Mouse (Mus musculus): ENCODE measurements around the gene Gm20716. TPM values are rescaled to one million over a fixed set of nuclear protein-coding genes. Genes with fewer than 3 reads are reported as not detected.

Gm20716 gene
- polyA plus RNA-seq, 1 experiment from 2014 or later: 8.3 TPM

DNA sequence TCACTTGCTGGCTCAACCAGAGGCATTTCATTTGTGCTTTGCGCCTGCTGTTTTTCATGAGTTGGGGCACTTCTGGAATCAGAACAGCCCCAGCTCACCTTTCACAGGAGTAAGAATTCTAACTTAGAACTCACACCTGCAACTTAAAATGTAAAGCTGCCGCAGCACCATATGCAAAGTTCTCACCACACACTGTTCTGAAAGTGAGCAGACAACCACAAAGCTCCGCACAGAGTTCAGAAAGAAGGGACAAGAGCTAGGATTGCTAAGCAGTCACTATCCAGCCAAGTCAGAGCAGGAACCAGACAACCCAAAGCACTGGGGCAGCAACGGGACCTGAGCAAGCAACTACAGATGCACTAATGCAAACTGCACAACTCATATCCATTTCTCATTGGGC is 30.7 kb downstream of the Gm20716 start:
- Histone ChIP-seq H3K27me3 (ENCODE audit: insufficient read depth, low read length) (no peaks in the 10 kb centered on the region), H3K36me3 (ENCODE audit: insufficient read depth, low read length) (peaks cover 16% of the 10 kb centered on the region; the same call in 1 of the 2 replicates), H3K9ac (ENCODE audit: low read depth, low read length) (no peak overlapping the region), H3K4me1 (replicated peaks; ENCODE audit: insufficient read depth, low read length) (peaks cover 13% of the 10 kb centered on the region), H3K27ac (no peak overlapping the region), H3K9me3 (replicated peaks; ENCODE audit: low read length) (no peaks in the 10 kb centered on the region), H3K4me3 (replicated peaks; ENCODE audit: low read depth, low read length) (no peak overlapping the region), H3K4me2 (ENCODE audit: low read length) (no peak overlapping the region; the same call in 1 of the 2 replicates)
- no peak for DNase-seq (ENCODE audit: low spot score)
- WGBS: 75% methylated on average over 4 of the region's 4 CpGs
- ATAC-seq (replicated peaks; ENCODE audit: low FRiP score, low read depth): no peak
- TF ChIP-seq CTCF (IDR thresholded peaks at IDR 0.05; ENCODE audit: low read depth): no peak

DNA sequence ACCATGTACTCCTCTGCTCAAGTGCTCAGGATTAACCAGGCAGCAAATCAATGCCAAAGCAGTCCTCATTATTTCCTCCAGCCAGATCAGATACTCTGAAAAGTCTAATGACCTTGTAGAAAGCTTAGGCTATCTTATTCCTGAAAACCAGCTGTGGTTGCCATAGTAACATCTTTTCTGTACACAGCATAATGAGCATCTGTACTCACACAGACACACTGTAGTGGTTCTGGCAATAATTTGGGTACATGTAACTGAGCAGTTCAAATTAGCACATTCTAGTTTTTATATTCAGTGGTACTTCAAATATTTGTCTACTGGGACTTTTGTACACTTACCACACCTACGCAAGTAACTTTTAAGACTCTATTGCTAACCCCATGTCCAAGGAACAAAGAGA is 31.7 kb downstream of the Gm20716 start:
- Histone ChIP-seq H3K9me3 (replicated peaks; ENCODE audit: low read length) (no peaks in the 10 kb centered on the region), H3K27me3 (ENCODE audit: insufficient read depth, low read length) (no peaks in the 10 kb centered on the region), H3K9ac (ENCODE audit: low read depth, low read length) (no peak overlapping the region), H3K27ac (no peak overlapping the region), H3K4me2 (ENCODE audit: low read length) (no peak overlapping the region), H3K4me3 (replicated peaks; ENCODE audit: low read depth, low read length) (no peak overlapping the region), H3K36me3 (ENCODE audit: insufficient read depth, low read length) (peaks cover 16% of the 10 kb centered on the region; the same call in 1 of the 2 replicates), H3K4me1 (replicated peaks; ENCODE audit: insufficient read depth, low read length) (peaks cover 10% of the 10 kb centered on the region; the same call in 1 of the 2 replicates)
- TF ChIP-seq CTCF (IDR thresholded peaks at IDR 0.05; ENCODE audit: low read depth): no peak
- DNase-seq (ENCODE audit: low spot score) (peak; percentile 16), ATAC-seq (replicated peaks; ENCODE audit: low FRiP score, low read depth) (no peak)
- 86% methylated on average over 1 of the region's 1 CpGs for WGBS

DNA sequence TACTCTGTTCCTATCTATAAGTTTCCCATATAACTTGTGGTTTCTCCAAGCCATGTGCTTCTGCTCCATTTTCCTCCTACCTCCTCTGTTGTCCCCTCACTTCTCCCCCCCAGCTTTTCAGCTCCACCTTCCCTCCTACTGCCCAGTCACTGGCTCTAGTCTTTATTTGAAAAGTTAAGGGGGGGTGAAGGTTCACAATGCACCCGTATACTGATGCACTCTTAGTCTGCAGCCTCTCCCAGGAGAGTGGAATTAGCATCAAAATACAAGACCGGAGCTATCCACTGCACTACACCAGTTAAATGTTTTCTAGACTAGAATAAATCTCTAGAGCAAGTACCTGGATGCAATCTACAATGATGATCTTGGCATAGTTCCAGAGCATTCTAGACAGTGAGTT is 34.4 kb downstream of the Gm20716 start:
- 41% methylated on average over 2 of the region's 2 CpGs for WGBS
- H3K36me3 ChIP-seq (ENCODE audit: insufficient read depth, low read length): peaks cover 16% of the 10 kb centered on the region; the same call in 1 of the 2 replicates
- no peak overlapping the region for H3K4me2 ChIP-seq (ENCODE audit: low read length)
- no peak for TF ChIP-seq CTCF (IDR thresholded peaks at IDR 0.05; ENCODE audit: low read depth)
- H3K9ac ChIP-seq (ENCODE audit: low read depth, low read length): no peak overlapping the region
- peaks cover 12% of the 10 kb centered on the region; the same call in 1 of the 2 replicates for H3K4me1 ChIP-seq (replicated peaks; ENCODE audit: insufficient read depth, low read length)
- H3K4me3 ChIP-seq (replicated peaks; ENCODE audit: low read depth, low read length): no peak overlapping the region
- no peaks in the 10 kb centered on the region for H3K27me3 ChIP-seq (ENCODE audit: insufficient read depth, low read length)
- ATAC-seq (replicated peaks; ENCODE audit: low FRiP score, low read depth) (no peak), DNase-seq (ENCODE audit: low spot score) (no peak)
- no peak overlapping the region for H3K27ac ChIP-seq
- no peaks in the 10 kb centered on the region for H3K9me3 ChIP-seq (replicated peaks; ENCODE audit: low read length)

DNA sequence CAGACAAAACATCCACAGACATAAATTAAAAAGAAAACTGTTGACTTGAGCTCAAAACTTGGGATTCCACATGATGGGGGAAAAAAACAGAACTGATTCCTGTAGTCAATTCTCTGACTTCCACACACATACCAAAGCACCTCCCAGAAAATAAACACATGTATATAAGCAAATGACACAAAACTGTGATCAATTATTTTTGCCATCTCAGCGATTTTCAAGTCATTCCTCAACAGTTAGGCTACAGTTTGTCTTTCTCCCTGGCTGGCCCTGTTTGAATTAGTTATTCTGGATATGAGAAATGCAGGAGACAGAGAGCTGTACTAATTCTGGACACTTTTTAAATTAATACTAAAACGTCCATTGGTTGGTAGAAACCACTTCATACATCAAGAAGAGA is 36.5 kb downstream of the Gm20716 start:
- no peak overlapping the region for H3K4me2 ChIP-seq (ENCODE audit: low read length)
- no peaks in the 10 kb centered on the region for H3K27me3 ChIP-seq (ENCODE audit: insufficient read depth, low read length)
- H3K9me3 ChIP-seq (replicated peaks; ENCODE audit: low read length): no peaks in the 10 kb centered on the region
- peaks cover 14% of the 10 kb centered on the region for H3K4me1 ChIP-seq (replicated peaks; ENCODE audit: insufficient read depth, low read length)
- DNase-seq (ENCODE audit: low spot score) (no peak), ATAC-seq (replicated peaks; ENCODE audit: low FRiP score, low read depth) (no peak)
- H3K27ac ChIP-seq: no peak overlapping the region
- TF ChIP-seq CTCF (IDR thresholded peaks at IDR 0.05; ENCODE audit: low read depth): no peak
- no peak overlapping the region for H3K4me3 ChIP-seq (replicated peaks; ENCODE audit: low read depth, low read length)
- H3K9ac ChIP-seq (ENCODE audit: low read depth, low read length): no peak overlapping the region
- WGBS: 66% methylated on average over 2 of the region's 2 CpGs
- peaks cover 15% of the 10 kb centered on the region; the same call in 1 of the 2 replicates for H3K36me3 ChIP-seq (ENCODE audit: insufficient read depth, low read length)

DNA sequence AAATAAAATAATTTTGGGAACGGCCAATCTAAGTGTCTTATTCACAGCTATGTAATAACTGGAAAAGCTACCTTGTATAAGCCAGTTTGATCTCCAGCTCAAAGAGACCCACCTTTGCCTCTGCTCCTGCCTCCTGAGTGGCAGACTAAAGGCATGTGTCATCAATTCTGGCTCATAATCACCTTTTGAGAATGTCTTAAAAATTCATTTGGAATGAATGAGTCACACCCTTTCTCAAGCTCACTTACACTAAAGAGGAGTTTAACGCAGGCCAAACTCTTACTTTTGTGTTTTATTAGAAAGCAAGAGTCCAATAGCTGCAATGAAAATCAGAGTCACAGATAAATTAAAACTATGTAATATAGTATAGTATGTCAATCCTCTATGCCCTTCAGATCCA is 38.3 kb downstream of the Gm20716 start:
- Histone ChIP-seq H3K27ac (no peak overlapping the region), H3K27me3 (ENCODE audit: insufficient read depth, low read length) (no peaks in the 10 kb centered on the region), H3K9me3 (replicated peaks; ENCODE audit: low read length) (no peaks in the 10 kb centered on the region), H3K9ac (ENCODE audit: low read depth, low read length) (no peak overlapping the region), H3K4me2 (ENCODE audit: low read length) (no peak overlapping the region), H3K36me3 (ENCODE audit: insufficient read depth, low read length) (peaks cover 13% of the 10 kb centered on the region), H3K4me1 (replicated peaks; ENCODE audit: insufficient read depth, low read length) (peaks cover 11% of the 10 kb centered on the region), H3K4me3 (replicated peaks; ENCODE audit: low read depth, low read length) (no peak overlapping the region)
- no peak for ATAC-seq (replicated peaks; ENCODE audit: low FRiP score, low read depth)
- no peak for DNase-seq (ENCODE audit: low spot score)
- no peak for TF ChIP-seq CTCF (IDR thresholded peaks at IDR 0.05; ENCODE audit: low read depth)
- WGBS: 85% methylated on average over 2 of the region's 2 CpGs

DNA sequence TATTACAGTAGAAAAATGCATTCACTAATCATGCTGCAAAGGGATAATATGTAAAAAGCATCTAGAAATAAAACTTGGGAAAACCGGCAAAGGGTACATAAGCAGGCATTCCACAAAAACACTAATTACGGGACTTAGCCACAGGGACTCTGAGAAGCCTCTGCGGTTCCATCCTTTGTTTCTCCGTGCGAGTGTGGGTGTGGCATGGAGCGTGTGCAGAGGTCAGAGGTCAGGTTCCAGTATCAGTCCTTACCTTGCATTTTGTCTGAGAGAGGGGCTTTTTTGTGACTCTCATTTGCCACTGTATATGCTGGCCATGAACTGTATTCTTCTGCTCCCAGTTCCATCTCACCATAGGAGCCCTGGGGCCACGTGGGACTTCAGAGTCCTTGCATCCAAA is 54.2 kb downstream of the Gm20716 start:
- no peak overlapping the region for H3K4me3 ChIP-seq (replicated peaks; ENCODE audit: low read depth, low read length)
- peaks cover 10% of the 10 kb centered on the region for H3K36me3 ChIP-seq (ENCODE audit: insufficient read depth, low read length)
- H3K9ac ChIP-seq (ENCODE audit: low read depth, low read length): no peak overlapping the region
- H3K9me3 ChIP-seq (replicated peaks; ENCODE audit: low read length): no peaks in the 10 kb centered on the region
- no peak overlapping the region for H3K27ac ChIP-seq
- no peak for TF ChIP-seq CTCF (IDR thresholded peaks at IDR 0.05; ENCODE audit: low read depth)
- no peaks in the 10 kb centered on the region for H3K4me1 ChIP-seq (replicated peaks; ENCODE audit: insufficient read depth, low read length)
- WGBS: 49% methylated on average over 7 of the region's 7 CpGs
- no peak overlapping the region for H3K4me2 ChIP-seq (ENCODE audit: low read length)
- no peak for ATAC-seq (replicated peaks; ENCODE audit: low FRiP score, low read depth)
- no peaks in the 10 kb centered on the region for H3K27me3 ChIP-seq (ENCODE audit: insufficient read depth, low read length)
- DNase-seq (ENCODE audit: low spot score): no peak

DNA sequence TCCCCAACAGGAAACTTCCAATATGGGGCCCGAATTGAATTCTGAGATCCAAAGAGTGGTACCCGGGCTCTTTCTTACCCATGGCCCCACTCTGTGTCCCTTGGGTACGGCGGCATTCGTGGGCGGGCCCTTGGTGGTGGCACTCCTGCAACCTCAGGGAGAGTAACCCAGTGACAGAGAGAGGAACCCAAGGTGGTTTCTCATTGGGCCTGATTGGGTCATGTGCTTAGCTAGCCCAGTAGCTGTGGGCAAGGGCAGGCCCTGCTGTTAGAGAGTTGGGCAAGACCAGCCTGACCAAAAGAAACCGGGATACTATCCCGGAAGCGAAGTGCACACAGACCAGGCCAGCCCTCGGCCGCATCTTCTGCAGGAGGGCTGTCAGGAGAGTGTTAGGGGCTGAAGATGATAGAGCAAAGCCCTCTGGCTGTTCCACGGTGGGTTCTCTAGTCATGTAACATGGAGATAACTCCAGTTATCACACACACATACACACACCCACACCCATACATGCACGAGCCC is 59.9 kb downstream of the Gm20716 start:
- no peaks in the 10 kb centered on the region for H3K9me3 ChIP-seq (replicated peaks; ENCODE audit: low read length)
- DNase-seq (ENCODE audit: low spot score) (peak; percentile 83), ATAC-seq (replicated peaks; ENCODE audit: low FRiP score, low read depth) (peak; percentile 89)
- no peaks in the 10 kb centered on the region for H3K27me3 ChIP-seq (ENCODE audit: insufficient read depth, low read length)
- 0 out of 2 replicates have a peak overlapping the region, but pooled peaks have one; percentile 10 for H3K9ac ChIP-seq (ENCODE audit: low read depth, low read length)
- peaks cover 23% of the 10 kb centered on the region for H3K4me1 ChIP-seq (replicated peaks; ENCODE audit: insufficient read depth, low read length)
- WGBS: 8% methylated on average over 13 of the region's 13 CpGs
- peak overlapping the region; percentile 47 for H3K4me2 ChIP-seq (ENCODE audit: low read length)
- H3K27ac ChIP-seq: peak overlapping the region; percentile 91
- 0 out of 2 replicates have a peak overlapping the region, but pooled peaks have one; percentile 6 for H3K4me3 ChIP-seq (replicated peaks; ENCODE audit: low read depth, low read length)
- no peaks in the 10 kb centered on the region for H3K36me3 ChIP-seq (ENCODE audit: insufficient read depth, low read length)
- no peak for TF ChIP-seq CTCF (IDR thresholded peaks at IDR 0.05; ENCODE audit: low read depth)

Measured in kidney, postnatal 0 days (tissue).